Mouse (Mus musculus) lung, adult 2 months (tissue): ENCODE results near the gene Elmsan1.

Experiments
- CTCF ChIP-seq: fragments of 200-500 bp; IDR thresholded peaks from 2 replicates; pipeline ENCODE4 v1.5.1; 2011; ENCODE audit warnings: mild to moderate bottlenecking, low read length, control low read depth; ENCODE audit not compliant: insufficient read depth
- POLR2A ChIP-seq: fragments of 200-500 bp; IDR thresholded peaks from 2 replicates; pipeline ENCODE4 v1.6.1; 2011; ENCODE audit warnings: low read depth, mild to moderate bottlenecking, control low read depth, low read length, borderline replicate concordance; ENCODE audit errors: extremely low read depth

DNA sequence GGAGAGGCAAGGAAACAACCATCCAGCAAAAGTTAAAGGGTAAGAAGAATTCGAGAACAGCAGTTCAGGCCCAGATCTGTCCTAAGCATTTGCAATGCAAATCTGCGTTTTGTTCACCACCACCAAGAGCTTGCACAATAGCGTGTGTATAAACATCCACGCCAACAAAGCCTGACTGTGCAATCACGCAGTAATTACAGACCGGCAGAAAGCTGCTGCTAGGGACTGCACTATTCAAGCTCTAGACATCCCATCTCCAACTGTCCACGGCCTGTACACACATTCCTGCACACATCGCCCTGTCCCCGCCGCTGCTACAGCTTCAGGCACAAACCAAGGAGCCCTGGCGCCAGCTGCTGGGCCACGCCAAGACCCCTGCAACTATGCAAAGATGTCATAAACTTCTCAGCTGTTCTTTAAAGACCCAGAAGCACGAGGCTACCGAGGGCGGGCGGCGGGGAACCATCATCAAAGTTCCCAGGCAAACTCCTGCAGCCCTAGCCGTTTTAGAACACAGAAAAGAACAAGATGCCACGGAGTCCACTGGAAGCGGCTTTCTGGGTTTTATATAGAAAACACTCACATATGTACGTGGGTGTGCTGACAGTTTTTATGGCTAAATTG is 1.1 kb downstream of the Elmsan1 start:
- TF ChIP-seq CTCF = no peak
- no peak for TF ChIP-seq POLR2A
